Mouse (Mus musculus) midbrain, postnatal 0 days (tissue): Measurements from ENCODE around the gene Ms4a15. TPM values are rescaled to one million over a fixed set of nuclear protein-coding genes. Genes with fewer than 3 reads are reported as not detected.

Experiments used
- ATAC-seq: fragments of 200-750 bp; cut with Nextera tagmentation; 2 replicates; pipeline ENCODE4 v1.8.0; 2017; ENCODE audit warnings: moderate number of reproducible peaks, mild to moderate bottlenecking, moderate TSS enrichment, moderate library complexity; ENCODE audit not compliant: low FRiP score
- DNase-seq: peaks from one replicate; pipeline ENCODE4 v3.0.0-alpha.2; 2015; ENCODE audit warnings: low spot score
- H3K27ac ChIP-seq: fragments of 300-500 bp; sonication (generic); 2 replicates; pipeline ENCODE4 v1.5.1; 2014; ENCODE audit warnings: low read depth, mild to moderate bottlenecking, low read length, mixed read lengths
- H3K27me3 ChIP-seq: fragments of 300-500 bp; sonication (generic); 2 replicates; pipeline ENCODE4 v1.6.1; 2014; ENCODE audit warnings: low read length, control low read depth, mixed read lengths; ENCODE audit not compliant: insufficient read depth
- H3K36me3 ChIP-seq: fragments of 300-500 bp; sonication (generic); 2 replicates; pipeline ENCODE4 v1.6.1; 2014; ENCODE audit warnings: low read length, control low read depth, mixed read lengths; ENCODE audit not compliant: insufficient read depth
- H3K4me1 ChIP-seq: fragments of 300-500 bp; sonication (generic); 2 replicates; pipeline ENCODE4 v1.6.1; 2014; ENCODE audit warnings: mild to moderate bottlenecking, control low read depth, antibody characterized with exemption, low read length, mixed read lengths; ENCODE audit not compliant: insufficient read depth
- H3K4me2 ChIP-seq: fragments of 300-500 bp; sonication (generic); 2 replicates; pipeline ENCODE4 v1.6.1; 2014; ENCODE audit warnings: low read depth, mild to moderate bottlenecking, low read length, mixed read lengths; ENCODE audit not compliant: poor library complexity, severe bottlenecking
- H3K4me3 ChIP-seq: fragments of 300-500 bp; sonication (generic); 2 replicates; pipeline ENCODE4 v1.5.1; 2014; ENCODE audit warnings: low read depth, mild to moderate bottlenecking, low read length, moderate library complexity
- H3K9ac ChIP-seq: fragments of 300-500 bp; sonication (generic); replicated peaks from 2 replicates; pipeline ENCODE4 v1.6.1; 2014; ENCODE audit warnings: mild to moderate bottlenecking, low read length, moderate library complexity, mixed read lengths; ENCODE audit not compliant: poor library complexity, severe bottlenecking
- H3K9me3 ChIP-seq: fragments of 300-500 bp; sonication (generic); 2 replicates; pipeline ENCODE4 v1.6.1; 2016; ENCODE audit warnings: low read length, control low read depth
- CTCF ChIP-seq: IDR thresholded peaks from 2 replicates; pipeline ENCODE4 v1.5.1; 2016; ENCODE audit warnings: antibody characterized with exemption, mild to moderate bottlenecking
- WGBS: fragments of 180-500 bp; shearing (Covaris S2); extraction: QIAGEN DNeasy Blood & Tissue Kit; methylation state at CpG from one replicate; pipeline ENCODE4 v1.1.7; 2014; 5-methylcytosine and 5-hydroxymethylcytosine counted together
- polyA plus RNA-seq: library from polyadenylated mRNA; unstranded; fragments of >200 nt; fragmentation: Nextera tagmentation; extraction: Ambion mirVana; gene quantifications from 2 replicates; pipeline ENCODE4 v1.2.1, GENCODE M21; 2015
- total RNA-seq: library from RNA; depleted of rRNA; stranded (reverse); fragments of >200 nt; gene quantifications from 2 replicates; pipeline ENCODE4 v1.2.3, GENCODE M21; 2014; rRNA removed

Gene Ms4a15
- total RNA-seq = not detected in 2 replicates
- polyA plus RNA-seq = 0.09 TPM in 1 of 2 replicates, not detected in the other

DNA sequence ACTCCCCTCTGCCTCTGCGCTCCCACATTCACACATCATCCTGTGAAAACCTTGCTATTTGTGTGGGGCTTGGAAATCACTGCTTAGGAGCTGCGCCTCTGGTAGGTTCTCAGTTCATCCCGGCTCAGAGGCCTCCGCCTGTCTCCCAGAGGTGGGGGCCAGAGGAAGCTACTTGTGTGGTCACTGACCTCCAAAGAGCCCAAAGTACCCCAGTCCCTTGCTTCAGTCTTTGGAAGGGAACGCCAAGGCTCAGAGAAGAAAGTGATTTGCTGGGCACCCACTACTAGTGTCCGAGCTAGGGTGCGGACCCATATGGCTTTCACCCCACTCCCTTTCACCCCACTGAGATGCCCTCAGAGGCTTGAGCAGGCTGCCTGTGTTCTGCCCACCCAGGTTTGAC, at the start of gene Ms4a15:
Gene Ms4a15, minus strand, starts transcription at position 101 of the 400 bp plus-strand sequence.
- Histone ChIP-seq H3K9me3 (no peaks in the 10 kb centered on the region), H3K4me1 (no peaks in the 10 kb centered on the region), H3K9ac (no peak within 1 kb of the TSS), H3K27me3 (no peaks in the 10 kb centered on the region), H3K4me2 (no peak within 1 kb of the TSS), H3K4me3 (no peak within 1 kb of the TSS), H3K36me3 (no peaks in the 10 kb centered on the region), H3K27ac (no peak within 1 kb of the TSS)
- WGBS = 89% methylated on average over 7 of the region's 7 CpGs
- ATAC-seq (no peak), DNase-seq (no peak)
- TF ChIP-seq CTCF = no peak

GRCm38 (mm10) chr19:11037570-11037969, 44.5 kb upstream of the Ms4a15 start:
- Histone ChIP-seq H3K4me1 (no peaks in the 10 kb centered on the region), H3K4me2 (no peak overlapping the region), H3K36me3 (no peaks in the 10 kb centered on the region), H3K27ac (no peak overlapping the region), H3K27me3 (no peaks in the 10 kb centered on the region), H3K9ac (no peak overlapping the region), H3K9me3 (no peaks in the 10 kb centered on the region), H3K4me3 (no peak overlapping the region)
- no peak for ATAC-seq
- no peak for TF ChIP-seq CTCF
- DNase-seq = no peak

DNA sequence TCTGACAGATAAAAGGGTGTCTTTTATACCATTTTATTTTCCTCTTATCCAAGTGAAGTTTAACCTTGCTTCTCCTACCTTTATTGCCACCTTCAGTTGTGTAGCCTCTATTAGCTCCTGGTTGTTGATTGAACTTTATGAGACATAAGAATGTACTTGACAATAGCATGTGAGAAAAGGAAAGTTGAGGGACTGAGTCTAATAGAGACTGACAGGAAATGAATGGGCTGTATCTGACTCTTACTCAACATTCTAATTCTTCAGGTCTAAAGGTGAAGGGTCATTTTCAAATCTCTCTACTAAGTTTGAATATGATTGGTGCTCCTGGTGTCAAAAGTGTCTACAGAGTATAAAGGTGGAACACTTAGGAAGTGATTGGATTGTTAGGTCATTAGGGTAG, 29.3 kb upstream of the Ms4a15 start:
- Histone ChIP-seq H3K4me3 (no peak overlapping the region), H3K4me1 (no peaks in the 10 kb centered on the region), H3K27me3 (no peaks in the 10 kb centered on the region), H3K9ac (no peak overlapping the region), H3K36me3 (no peaks in the 10 kb centered on the region), H3K4me2 (no peak overlapping the region), H3K27ac (no peak overlapping the region), H3K9me3 (no peaks in the 10 kb centered on the region)
- no peak for TF ChIP-seq CTCF
- DNase-seq = no peak
- ATAC-seq = no peak

DNA sequence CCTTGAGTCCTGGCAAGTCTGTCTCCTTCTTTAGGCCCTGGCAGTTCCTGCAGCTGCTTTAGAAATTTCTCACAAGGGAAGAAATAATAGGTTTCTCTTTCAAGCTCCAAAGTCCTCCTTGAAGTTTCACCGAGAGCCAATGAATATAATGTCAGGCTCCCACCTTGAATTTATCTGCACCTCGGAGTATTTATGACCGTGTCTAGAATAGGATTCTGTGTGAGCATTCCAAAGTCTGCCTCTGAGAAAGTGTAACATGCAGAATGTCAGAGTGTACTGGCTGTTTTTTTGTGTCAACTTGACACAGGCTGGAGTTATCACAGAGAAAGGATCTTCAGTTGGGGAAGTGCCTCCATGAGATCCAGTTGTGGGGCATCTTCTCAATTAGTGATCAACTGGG, 24.8 kb upstream of the Ms4a15 start, which contains the start of gene Ms4a18:
Gene Ms4a18, minus strand, starts transcription at position 141 of the 400 bp plus-strand sequence.
- no peak for DNase-seq
- no peak for TF ChIP-seq CTCF
- H3K9ac ChIP-seq = no peak within 1 kb of the TSS
- H3K4me1 ChIP-seq = no peaks in the 10 kb centered on the region
- no peaks in the 10 kb centered on the region for H3K36me3 ChIP-seq
- no peak within 1 kb of the TSS for H3K4me2 ChIP-seq
- ATAC-seq = no peak
- no peaks in the 10 kb centered on the region for H3K27me3 ChIP-seq
- no peak within 1 kb of the TSS for H3K27ac ChIP-seq
- 88% methylated on average over 3 of the region's 3 CpGs for WGBS
- no peaks in the 10 kb centered on the region for H3K9me3 ChIP-seq
- no peak within 1 kb of the TSS for H3K4me3 ChIP-seq

- 77% methylated on average over 2 of the region's 2 CpGs for WGBS
- no peak for DNase-seq
Measured at GRCm38 (mm10) chr19:11017251-11017650, 24.2 kb upstream of the Ms4a15 start.

DNA sequence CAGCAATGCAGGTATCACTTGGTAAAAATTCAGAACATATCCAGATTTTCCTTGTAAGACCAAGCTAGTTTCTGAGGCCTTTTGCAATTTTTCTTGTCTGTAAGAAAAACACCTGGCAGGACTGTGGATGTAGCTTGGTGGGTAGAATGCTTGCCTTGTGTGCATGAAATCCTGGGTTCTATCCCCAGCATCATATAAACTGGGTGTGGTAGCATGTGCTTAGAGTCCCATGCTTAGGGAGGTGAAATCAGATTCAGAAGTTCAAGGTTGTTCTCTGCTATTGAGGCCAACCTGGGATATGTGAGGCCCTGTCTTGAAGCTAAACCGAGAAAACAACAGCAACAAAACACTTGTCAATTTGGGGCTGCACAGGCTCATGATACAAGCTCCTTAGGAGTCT, 22.9 kb upstream of the Ms4a15 start:
- H3K27me3 ChIP-seq = no peaks in the 10 kb centered on the region
- TF ChIP-seq CTCF = no peak
- no peaks in the 10 kb centered on the region for H3K4me1 ChIP-seq
- 83% methylated on average over 1 of the region's 1 CpGs for WGBS
- H3K27ac ChIP-seq = no peak overlapping the region
- no peak for DNase-seq
- no peak overlapping the region for H3K9ac ChIP-seq
- H3K36me3 ChIP-seq = no peaks in the 10 kb centered on the region
- no peak overlapping the region for H3K4me2 ChIP-seq
- no peaks in the 10 kb centered on the region for H3K9me3 ChIP-seq
- H3K4me3 ChIP-seq = no peak overlapping the region
- ATAC-seq = no peak

More at GRCm38 (mm10) chr19:11017251-11017650, 24.2 kb upstream of the Ms4a15 start:
- no peaks in the 10 kb centered on the region for H3K4me1 ChIP-seq
- ATAC-seq = no peak
- H3K27me3 ChIP-seq = no peaks in the 10 kb centered on the region
- H3K36me3 ChIP-seq = no peaks in the 10 kb centered on the region
- H3K9me3 ChIP-seq = no peaks in the 10 kb centered on the region
- H3K9ac ChIP-seq = no peak overlapping the region
- no peak for TF ChIP-seq CTCF
- H3K4me3 ChIP-seq = no peak overlapping the region
- H3K4me2 ChIP-seq = no peak overlapping the region
- no peak overlapping the region for H3K27ac ChIP-seq
